Mouse (Mus musculus) duodenum, adult 2 months (tissue): ENCODE data around the gene Tmem132e. TPM values are rescaled to one million over a fixed set of nuclear protein-coding genes. Genes with fewer than 3 reads are reported as not detected.

Source experiments
- polyA plus RNA-seq: library from polyadenylated mRNA; depleted of rRNA; stranded (reverse); fragments of >200 nt; gene quantifications from 2 replicates; pipeline ENCODE4 v1.2.3, GENCODE M21; 2012; ENCODE audit warnings: low replicate concordance; rRNA removed

Tmem132e gene
- 2.1 and 2.6 TPM in 2 replicates for polyA plus RNA-seq

DNA sequence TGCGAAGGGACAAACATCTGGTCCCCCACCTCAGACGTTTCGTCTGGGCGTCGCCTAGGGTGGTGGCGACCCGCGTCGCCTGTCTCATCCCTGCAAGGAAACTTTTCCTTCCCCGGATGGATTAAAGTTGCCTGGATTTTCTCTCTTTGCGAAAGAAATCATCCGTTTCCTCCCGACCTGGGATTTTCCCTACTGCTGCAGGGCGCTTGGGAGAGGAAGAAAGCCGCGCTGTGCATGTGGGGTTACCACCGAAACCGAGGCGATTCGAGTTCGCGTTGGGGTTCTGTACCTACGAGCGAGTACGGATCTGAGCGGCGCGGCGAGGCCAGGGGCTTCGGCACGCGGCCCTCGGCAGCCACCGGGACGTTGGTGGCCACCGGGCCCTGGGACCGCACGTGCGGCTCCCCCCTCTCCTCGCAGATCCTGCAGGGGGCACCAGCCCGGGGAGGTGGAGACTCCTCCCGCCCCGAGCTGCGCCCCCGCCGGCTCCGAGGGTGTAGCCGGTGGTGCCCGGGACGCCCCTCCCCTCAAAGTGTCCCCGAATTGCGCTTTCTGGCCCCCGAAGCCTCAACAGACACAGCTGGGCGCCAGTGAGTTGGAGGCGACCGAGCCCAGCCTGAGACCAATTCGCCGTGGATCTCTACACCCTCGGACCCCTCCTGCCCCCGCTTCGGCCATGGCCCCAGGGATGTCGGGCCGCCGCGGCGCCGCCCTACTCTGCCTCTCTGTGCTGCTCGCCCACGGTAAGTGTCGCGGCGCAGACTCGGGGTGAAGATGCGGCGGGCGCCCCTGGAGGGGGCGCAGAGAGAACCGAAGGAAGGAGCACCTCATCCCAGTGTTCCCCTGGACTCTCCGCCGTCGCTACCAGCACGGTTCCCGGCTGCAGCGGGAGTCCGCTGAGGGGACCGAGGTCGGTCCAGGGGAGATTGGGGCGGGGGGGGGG is at the start of gene Tmem132e:
Gene Tmem132e (plus strand): TSS at position 530 of the 943 bp plus-strand sequence.

Other genes with a start within 250 kb of the Tmem132e start
- not detected in 2 replicates for gene Ccl1, start 83.2 kb upstream of the Tmem132e start, polyA plus RNA-seq